Mouse (Mus musculus): ENCODE results near the gene Dnah6. TPM values are rescaled to one million over a fixed set of nuclear protein-coding genes. Genes with fewer than 3 reads are reported as not detected.

The Dnah6 gene
- total RNA-seq, 1 experiment from 2014 or later = under 0.01 TPM

- 0 out of 2 replicates have a peak, but pooled peaks have one; percentile 23 for ATAC-seq (ENCODE audit: extremely low read depth, insufficient number of reproducible peaks, low FRiP score, poor library complexity, severe bottlenecking)
Observed at GRCm38 (mm10) chr6:73233202-73233726, 11.8 kb upstream of the Dnah6 start.

- ATAC-seq (ENCODE audit: extremely low read depth, insufficient number of reproducible peaks, low FRiP score, poor library complexity, severe bottlenecking) = no peak
Observed at GRCm38 (mm10) chr6:73232152-73232584, 10.7 kb upstream of the Dnah6 start.

GRCm38 (mm10) chr6:73228881-73229280 is 7.4 kb upstream of the Dnah6 start:
- ATAC-seq (ENCODE audit: extremely low read depth, insufficient number of reproducible peaks, low FRiP score, poor library complexity, severe bottlenecking) = no peak

GRCm38 (mm10) chr6:73228408-73228807 is 7.0 kb upstream of the Dnah6 start:
- ATAC-seq (ENCODE audit: extremely low read depth, insufficient number of reproducible peaks, low FRiP score, poor library complexity, severe bottlenecking) = no peak

DNA sequence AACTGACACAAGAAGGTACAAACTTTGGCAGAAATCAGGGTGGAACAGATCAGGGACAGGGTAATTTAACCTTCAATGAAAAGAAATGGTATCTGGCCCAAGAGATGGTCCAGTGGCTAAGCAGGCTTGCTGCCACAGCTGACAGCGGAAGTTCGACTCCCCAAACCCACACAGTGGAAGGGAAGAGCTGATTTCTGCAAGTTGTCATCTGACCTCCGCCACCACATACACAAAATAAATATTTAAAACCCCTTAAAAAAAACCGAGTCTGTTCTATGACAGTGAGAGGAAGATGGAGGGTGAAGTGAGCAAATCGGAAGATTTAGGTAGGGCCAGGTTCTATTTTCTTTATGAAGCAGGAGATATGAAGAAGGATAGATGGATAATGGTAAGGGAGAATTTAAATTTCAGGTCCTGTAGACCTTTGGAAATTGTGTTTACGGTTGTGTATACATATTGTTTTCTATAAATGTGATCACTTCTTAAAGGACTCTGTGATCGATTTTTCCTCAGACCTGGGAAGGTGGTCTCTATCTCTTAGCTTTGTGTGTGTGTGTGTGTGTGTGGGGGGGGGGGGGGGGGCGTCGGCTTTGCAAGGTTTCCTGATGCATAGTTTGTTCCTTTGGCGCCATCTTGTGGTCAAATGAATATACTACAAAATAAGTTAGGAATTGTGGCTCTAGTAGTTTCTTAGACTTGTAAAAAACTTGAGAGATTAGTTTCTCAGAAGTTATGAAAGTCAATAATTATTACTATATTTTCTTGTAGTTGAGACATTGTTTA is 6.1 kb upstream of the Dnah6 start:
- 0 out of 2 replicates have a peak, but pooled peaks have one; percentile 46 for ATAC-seq (ENCODE audit: extremely low read depth, insufficient number of reproducible peaks, low FRiP score, poor library complexity, severe bottlenecking)

DNA sequence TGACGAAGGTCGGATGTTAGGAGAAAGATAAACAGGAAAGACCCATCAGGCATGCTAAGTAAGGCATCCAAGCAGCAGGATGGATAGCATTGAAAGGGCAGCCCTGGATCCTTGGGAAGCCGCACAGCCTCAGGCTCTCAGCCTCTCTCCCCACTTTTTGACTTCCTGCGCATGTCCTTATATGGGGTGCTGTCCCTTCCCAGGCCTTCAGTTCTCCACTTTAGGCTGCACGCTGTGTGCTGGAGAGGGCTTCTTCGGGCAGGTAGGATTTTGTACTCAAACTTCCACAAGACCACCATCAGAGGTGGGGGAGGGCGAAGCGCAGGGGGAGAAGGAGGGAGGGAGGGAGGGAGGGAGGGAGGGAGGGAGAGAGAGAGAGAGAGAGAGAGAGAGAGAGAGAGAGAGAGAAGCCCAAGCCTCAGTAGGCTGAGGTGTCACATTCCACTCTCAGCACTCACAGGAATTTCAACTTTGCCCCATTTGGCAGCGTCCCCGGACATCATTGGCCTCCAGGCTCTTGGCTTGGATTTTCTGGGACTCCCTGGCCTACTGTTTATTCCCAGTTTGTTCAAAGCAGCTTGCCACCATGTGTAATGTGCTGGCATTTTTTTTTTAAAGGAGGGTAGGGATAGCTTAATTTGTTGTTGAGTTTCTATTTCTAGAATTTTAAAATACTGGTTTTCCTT is 1.5 kb upstream of the Dnah6 start:
- ATAC-seq (ENCODE audit: extremely low read depth, insufficient number of reproducible peaks, low FRiP score, poor library complexity, severe bottlenecking) = no peak

DNA sequence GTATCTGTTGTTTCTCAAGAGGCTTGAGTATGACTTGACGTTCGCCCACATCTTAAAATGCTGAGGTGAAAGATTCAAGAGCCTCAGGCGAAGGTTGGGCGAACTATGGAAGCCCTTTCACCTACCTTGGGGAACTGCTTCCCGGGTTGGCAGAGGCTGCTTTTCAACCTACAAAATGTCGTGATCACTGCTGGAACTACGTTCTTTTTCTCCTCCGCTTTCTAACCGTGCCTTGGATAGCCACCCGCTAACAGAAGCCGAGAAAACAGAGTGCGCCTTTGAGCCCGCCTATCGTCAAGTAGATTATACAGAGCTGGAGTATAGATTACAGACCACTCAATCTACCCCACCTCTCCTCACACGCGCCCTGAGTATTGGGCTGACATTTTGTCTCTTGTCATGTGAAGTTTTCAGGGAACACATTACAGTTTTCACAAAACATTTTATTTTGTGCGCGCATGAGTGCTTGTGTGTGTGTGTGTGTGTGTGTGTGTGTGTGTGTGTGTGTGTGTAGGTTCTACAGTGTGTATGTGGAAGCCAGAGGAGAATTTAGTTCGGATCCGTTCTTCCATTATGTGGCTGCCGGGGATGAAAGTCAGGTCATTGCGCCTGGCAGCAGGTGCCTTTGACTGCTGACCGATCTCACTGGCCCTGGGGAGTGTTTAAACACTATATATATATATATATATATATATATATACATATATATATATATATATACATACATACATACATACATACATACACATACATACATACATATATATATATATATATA is 696 bp upstream of the Dnah6 start:
- no peak; the same call in 1 of the 2 replicates for ATAC-seq (ENCODE audit: extremely low read depth, insufficient number of reproducible peaks, low FRiP score, poor library complexity, severe bottlenecking)

- ATAC-seq (ENCODE audit: extremely low read depth, insufficient number of reproducible peaks, low FRiP score, poor library complexity, severe bottlenecking) = no peak
Observed at GRCm38 (mm10) chr6:73211602-73212001, 9.8 kb downstream of the Dnah6 start.

GRCm38 (mm10) chr6:73211036-73211435 is 10.4 kb downstream of the Dnah6 start:
- no peak for ATAC-seq (ENCODE audit: extremely low read depth, insufficient number of reproducible peaks, low FRiP score, poor library complexity, severe bottlenecking)

DNA sequence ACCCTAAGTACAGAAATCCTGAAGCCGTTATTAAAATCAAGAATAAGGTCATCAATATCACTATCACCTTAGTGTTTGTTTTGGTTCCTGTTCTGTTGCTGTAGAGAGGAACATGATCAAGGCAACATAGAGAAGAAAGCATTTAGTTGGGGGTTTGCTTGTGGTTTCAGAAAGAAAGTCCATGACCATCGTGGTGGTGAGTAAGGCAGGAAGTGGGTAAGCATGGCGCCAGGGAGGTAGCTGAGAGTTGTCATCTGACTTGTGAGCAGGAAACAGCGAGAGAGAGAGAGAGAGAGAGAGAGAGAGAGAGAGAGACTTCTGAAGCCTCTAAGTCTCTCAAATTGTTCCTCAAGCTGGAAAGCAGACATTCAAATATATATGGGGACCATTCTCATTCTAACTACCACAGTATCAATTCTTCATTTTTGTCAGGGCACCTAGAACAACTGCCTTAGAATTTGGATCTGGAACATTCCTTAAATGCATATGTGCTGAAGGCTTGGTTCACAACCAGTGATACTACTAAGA is 10.9 kb downstream of the Dnah6 start:
- ATAC-seq (ENCODE audit: extremely low read depth, insufficient number of reproducible peaks, low FRiP score, poor library complexity, severe bottlenecking) = peak; percentile 88

- ATAC-seq (ENCODE audit: extremely low read depth, insufficient number of reproducible peaks, low FRiP score, poor library complexity, severe bottlenecking) = no peak
Observed at GRCm38 (mm10) chr6:73209598-73209997, 11.9 kb downstream of the Dnah6 start.

GRCm38 (mm10) chr6:73204937-73205336 is 16.5 kb downstream of the Dnah6 start:
- ATAC-seq (ENCODE audit: extremely low read depth, insufficient number of reproducible peaks, low FRiP score, poor library complexity, severe bottlenecking) = no peak

GRCm38 (mm10) chr6:73203724-73204123 is 17.7 kb downstream of the Dnah6 start:
- ATAC-seq (ENCODE audit: extremely low read depth, insufficient number of reproducible peaks, low FRiP score, poor library complexity, severe bottlenecking) = no peak

- ATAC-seq (ENCODE audit: extremely low read depth, insufficient number of reproducible peaks, low FRiP score, poor library complexity, severe bottlenecking) = no peak
Observed at GRCm38 (mm10) chr6:73195291-73195690, 26.2 kb downstream of the Dnah6 start.

DNA sequence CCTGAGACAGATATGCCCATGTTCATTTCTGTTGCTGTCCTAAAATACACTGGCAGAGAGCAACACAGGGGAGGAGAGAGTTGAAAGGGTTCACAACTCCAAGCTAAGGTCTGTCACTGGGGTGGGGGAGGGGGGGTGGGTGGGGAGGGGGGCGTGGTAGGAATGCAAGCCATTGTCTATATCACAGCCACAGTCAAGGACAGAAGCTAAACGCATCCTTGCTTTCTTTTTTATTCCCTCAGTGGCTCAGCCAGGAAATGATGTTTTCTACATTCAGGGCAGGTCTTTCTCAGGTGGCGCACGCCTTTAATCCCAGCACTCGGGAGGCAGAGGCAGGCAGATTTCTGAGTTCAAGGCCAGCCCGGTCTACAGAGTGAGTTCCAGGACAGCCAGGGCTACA is 30.7 kb downstream of the Dnah6 start:
- ATAC-seq (ENCODE audit: extremely low read depth, insufficient number of reproducible peaks, low FRiP score, poor library complexity, severe bottlenecking) = no peak

- ATAC-seq (ENCODE audit: extremely low read depth, insufficient number of reproducible peaks, low FRiP score, poor library complexity, severe bottlenecking) = no peak
Observed at GRCm38 (mm10) chr6:73184276-73184675, 37.2 kb downstream of the Dnah6 start.

DNA sequence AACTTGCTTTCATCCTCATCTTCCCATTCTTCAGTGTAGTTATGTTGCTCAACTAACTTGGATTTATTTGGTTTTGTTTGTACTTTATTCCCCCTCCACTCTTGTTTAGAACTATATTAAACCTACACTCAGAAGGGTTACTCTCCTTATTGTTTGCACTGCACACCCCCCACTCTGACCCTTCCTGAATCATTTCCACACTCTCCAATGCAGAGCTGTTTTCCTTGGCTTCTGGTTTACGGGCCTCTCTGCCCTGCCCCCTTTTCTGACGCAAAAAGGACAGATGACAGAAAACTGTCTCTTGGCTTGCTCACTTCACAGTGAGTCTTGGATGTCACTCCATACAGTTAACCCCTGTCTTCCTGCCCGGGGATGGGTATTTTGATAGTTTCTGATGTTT is 38.5 kb downstream of the Dnah6 start:
- no peak for ATAC-seq (ENCODE audit: extremely low read depth, insufficient number of reproducible peaks, low FRiP score, poor library complexity, severe bottlenecking)

- ATAC-seq (ENCODE audit: extremely low read depth, insufficient number of reproducible peaks, low FRiP score, poor library complexity, severe bottlenecking) = no peak
Observed at GRCm38 (mm10) chr6:73182410-73182809, 39.0 kb downstream of the Dnah6 start.

DNA sequence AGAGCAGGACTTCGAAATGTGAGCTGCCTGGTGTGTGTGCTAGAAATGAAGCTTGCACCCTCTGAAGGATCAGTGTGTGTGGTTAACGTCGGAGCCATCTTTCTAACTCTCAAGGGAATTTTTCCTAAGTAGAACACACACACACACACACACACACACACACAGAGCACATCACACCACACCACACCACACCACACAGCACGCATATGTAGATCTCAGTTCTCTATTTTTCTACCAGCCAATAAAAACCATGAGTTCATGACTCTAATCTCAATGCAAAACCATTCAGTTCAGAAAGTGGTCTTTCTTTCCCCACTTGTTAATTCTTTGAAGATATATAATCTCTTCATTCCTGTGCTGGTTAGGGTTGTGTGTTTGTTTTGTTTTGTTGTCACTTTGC is 39.4 kb downstream of the Dnah6 start:
- ATAC-seq (ENCODE audit: extremely low read depth, insufficient number of reproducible peaks, low FRiP score, poor library complexity, severe bottlenecking) = no peak

Measured in neutrophil, adult 5-6 weeks (primary cell).